Mouse (Mus musculus): ENCODE measurements around the gene Phldb3. TPM values are rescaled to one million over a fixed set of nuclear protein-coding genes. Genes with fewer than 3 reads are reported as not detected.

Gene Phldb3
- not detected in 2 replicates for polyA plus RNA-seq (2016; fragmentation: Nextera tagmentation; extraction: Ambion mirVana)

DNA sequence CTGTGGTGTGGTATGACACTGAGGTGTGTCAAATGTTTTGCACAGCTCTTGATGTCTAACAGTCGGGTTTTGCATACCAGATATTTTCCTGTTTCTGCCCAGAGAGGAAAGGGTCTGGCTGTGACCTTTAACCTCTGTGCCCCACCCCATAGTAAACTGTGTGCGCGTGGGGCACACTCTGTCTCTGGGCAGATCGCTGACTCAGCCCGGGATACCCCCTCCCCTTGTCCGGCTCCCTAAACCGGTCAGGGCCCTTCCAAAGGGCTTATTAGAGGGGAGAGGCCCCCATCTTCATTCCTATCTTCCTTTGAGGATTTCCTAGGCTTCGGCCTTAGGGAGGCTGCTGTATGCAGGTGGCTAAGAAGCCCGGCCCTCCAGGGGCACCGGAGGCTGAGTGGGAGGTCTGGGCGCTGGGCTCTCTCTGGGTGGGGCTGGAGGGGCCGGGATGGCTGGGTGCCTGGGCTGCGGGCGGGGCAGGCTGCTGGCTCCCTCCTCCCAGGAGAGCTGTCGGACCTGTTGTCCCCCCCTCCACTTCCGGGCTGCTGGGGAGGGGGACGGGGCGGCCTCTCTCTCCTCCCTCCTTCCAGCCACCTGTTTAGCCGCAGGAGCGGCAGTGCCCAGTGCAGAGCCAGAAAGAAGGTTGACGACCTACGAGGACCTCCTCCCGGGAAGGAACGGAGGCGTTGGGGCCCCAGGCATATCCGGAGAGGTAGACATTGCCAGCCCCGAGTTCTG, at the start of gene Phldb3:
Phldb3 (plus strand) TSS at position 620 of the 735 bp plus-strand sequence.
- 3% methylated on average over 27 of the region's 27 CpGs for WGBS
- Histone ChIP-seq H3K36me3 (no peaks in the 10 kb centered on the region), H3K9me3 (no peaks in the 10 kb centered on the region), H3K27ac (peak within 1 kb of the TSS; percentile 44; the same call in 1 of the 2 replicates), H3K4me3 (peak within 1 kb of the TSS; percentile 64), H3K4me1 (peaks cover 25% of the 10 kb centered on the region), H3K27me3 (ENCODE audit: insufficient read depth, poor library complexity, severe bottlenecking) (peaks cover 66% of the 10 kb centered on the region)
- no peak for DNase-seq (ENCODE audit: low spot score)

GRCm38 (mm10) chr7:24561450-24561849, 49.1 kb upstream of the Phldb3 start:
- WGBS, result 82% methylated on average over 4 of the region's 4 CpGs
- no peaks in the 10 kb centered on the region for H3K9me3 ChIP-seq
- no peak for DNase-seq (ENCODE audit: low spot score)
- H3K36me3 ChIP-seq, result peaks cover 76% of the 10 kb centered on the region
- H3K4me3 ChIP-seq, result no peak overlapping the region
- H3K4me1 ChIP-seq, result no peaks in the 10 kb centered on the region
- no peaks in the 10 kb centered on the region for H3K27me3 ChIP-seq (ENCODE audit: insufficient read depth, poor library complexity, severe bottlenecking)
- H3K27ac ChIP-seq, result no peak overlapping the region

DNA sequence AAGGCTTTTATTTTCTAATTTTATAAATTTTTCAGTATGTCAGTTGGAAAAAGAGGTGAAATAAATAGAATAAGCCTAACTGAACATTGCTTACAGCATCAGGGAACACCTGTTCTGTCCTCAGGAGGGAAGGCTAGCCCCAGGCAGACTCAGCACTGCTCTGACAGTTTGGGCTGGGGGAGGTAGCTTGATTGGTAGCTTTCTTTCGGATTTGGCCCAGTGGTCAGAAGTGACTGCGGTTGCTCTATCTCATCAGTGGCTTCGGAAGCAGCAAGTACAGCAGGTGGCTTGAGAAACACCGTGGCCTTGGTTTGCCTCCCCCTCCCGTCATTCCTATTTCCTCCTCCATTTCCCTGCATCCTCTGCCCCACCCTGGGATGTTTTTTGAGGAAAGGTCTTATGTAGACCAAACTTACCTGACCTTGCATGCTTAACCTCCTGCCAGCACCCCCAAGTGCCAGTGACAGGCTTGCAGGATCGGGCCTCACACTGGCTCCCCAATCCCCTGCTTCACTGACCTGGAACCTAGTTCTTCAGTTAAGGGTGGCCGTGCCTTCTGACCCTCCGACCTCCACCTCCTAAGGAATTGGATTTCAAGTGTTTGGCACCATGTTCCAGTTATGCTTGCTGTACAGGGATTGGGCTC, 47.2 kb upstream of the Phldb3 start:
- Histone ChIP-seq H3K27me3 (ENCODE audit: insufficient read depth, poor library complexity, severe bottlenecking) (no peaks in the 10 kb centered on the region), H3K36me3 (peaks cover 84% of the 10 kb centered on the region), H3K27ac (no peak overlapping the region), H3K4me3 (no peak overlapping the region), H3K9me3 (no peaks in the 10 kb centered on the region), H3K4me1 (no peaks in the 10 kb centered on the region)
- DNase-seq (ENCODE audit: low spot score), result no peak
- WGBS, result 90% methylated on average over 8 of the region's 8 CpGs

- no peaks in the 10 kb centered on the region for H3K9me3 ChIP-seq
- H3K27me3 ChIP-seq (ENCODE audit: insufficient read depth, poor library complexity, severe bottlenecking), result no peaks in the 10 kb centered on the region
- no peak overlapping the region for H3K4me3 ChIP-seq
- no peaks in the 10 kb centered on the region for H3K4me1 ChIP-seq
- 85% methylated on average over 4 of the region's 4 CpGs for WGBS
- no peak overlapping the region for H3K27ac ChIP-seq
- no peak for DNase-seq (ENCODE audit: low spot score)
- H3K36me3 ChIP-seq, result peaks cover 85% of the 10 kb centered on the region
Measured at GRCm38 (mm10) chr7:24563837-24564206, 46.7 kb upstream of the Phldb3 start.

DNA sequence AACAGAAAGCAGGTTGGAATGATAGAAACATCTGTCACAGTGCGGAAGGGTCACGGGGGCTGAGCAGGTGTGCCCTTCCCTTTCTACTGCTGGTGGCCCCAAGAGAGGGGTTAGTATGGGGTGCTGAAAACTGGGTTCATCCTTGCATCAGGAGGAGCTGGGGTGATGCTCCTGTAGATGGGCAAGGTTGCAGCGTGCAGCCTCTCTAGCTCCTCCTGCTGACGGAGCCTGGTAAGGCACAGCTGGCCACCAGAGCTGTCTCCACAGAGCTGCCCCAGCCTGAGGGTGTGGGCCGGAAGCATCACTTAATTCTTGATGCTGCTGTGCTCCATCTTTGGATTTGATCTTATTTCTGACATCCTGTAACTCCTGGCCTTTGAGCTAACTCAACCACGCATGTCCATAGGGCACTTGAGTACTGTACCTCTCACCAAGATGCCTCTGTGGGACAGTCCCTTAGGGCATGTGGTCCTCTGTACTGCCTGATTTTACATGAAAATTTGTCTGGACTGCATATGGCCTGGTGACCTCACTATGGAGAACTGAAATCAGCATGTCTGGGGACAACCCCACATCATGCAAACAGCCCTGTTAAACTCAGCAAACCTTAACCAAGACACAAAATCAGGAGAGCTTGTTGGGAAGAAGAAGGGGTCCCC, 45.8 kb upstream of the Phldb3 start:
- 58% methylated on average over 6 of the region's 6 CpGs for WGBS

DNA sequence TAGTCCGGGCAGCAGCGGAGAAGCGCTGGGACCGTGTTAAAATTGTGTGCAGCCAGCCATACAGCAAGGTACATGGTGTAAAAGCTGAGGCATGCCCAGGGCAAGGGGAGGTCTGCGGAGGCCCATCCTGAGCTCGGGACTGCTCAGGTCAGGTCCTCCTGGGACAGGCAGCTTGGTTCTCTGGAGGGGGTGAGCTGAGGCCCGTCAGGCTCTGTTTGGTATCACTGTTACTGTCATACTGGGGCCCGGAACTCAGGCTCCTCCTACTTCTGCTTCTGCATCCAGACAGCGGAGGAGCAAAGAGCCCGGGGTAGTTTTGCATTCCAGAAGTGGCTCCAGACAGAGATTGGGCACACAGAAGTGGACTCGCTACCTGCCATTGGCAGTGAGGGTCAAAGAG, 44.9 kb upstream of the Phldb3 start:
- Histone ChIP-seq H3K27me3 (ENCODE audit: insufficient read depth, poor library complexity, severe bottlenecking) (no peaks in the 10 kb centered on the region), H3K27ac (no peak overlapping the region), H3K4me3 (no peak overlapping the region), H3K4me1 (no peaks in the 10 kb centered on the region), H3K36me3 (peaks cover 78% of the 10 kb centered on the region), H3K9me3 (no peaks in the 10 kb centered on the region)
- DNase-seq (ENCODE audit: low spot score), result no peak
- WGBS, result 90% methylated on average over 11 of the region's 11 CpGs

More for the DNA sequence above, 45.8 kb upstream of the Phldb3 start:
- no peak overlapping the region for H3K4me3 ChIP-seq
- peaks cover 78% of the 10 kb centered on the region for H3K36me3 ChIP-seq
- DNase-seq (ENCODE audit: low spot score), result no peak
- no peaks in the 10 kb centered on the region for H3K4me1 ChIP-seq
- no peaks in the 10 kb centered on the region for H3K27me3 ChIP-seq (ENCODE audit: insufficient read depth, poor library complexity, severe bottlenecking)
- no peak overlapping the region for H3K27ac ChIP-seq
- no peaks in the 10 kb centered on the region for H3K9me3 ChIP-seq

GRCm38 (mm10) chr7:24566206-24566605, 44.4 kb upstream of the Phldb3 start:
- Histone ChIP-seq H3K9me3 (no peaks in the 10 kb centered on the region), H3K27me3 (ENCODE audit: insufficient read depth, poor library complexity, severe bottlenecking) (no peaks in the 10 kb centered on the region), H3K4me1 (no peaks in the 10 kb centered on the region), H3K4me3 (no peak overlapping the region), H3K36me3 (peaks cover 78% of the 10 kb centered on the region), H3K27ac (no peak overlapping the region)
- 88% methylated on average over 9 of the region's 9 CpGs for WGBS
- no peak for DNase-seq (ENCODE audit: low spot score)

GRCm38 (mm10) chr7:24568512-24568911, 42.1 kb upstream of the Phldb3 start:
- 92% methylated on average over 4 of the region's 4 CpGs for WGBS
- H3K9me3 ChIP-seq, result no peaks in the 10 kb centered on the region
- peaks cover 82% of the 10 kb centered on the region for H3K36me3 ChIP-seq

GRCm38 (mm10) chr7:24571071-24571470, 39.5 kb upstream of the Phldb3 start:
- Histone ChIP-seq H3K4me1 (peaks cover 6% of the 10 kb centered on the region; the same call in 1 of the 2 replicates), H3K27ac (no peak overlapping the region), H3K27me3 (ENCODE audit: insufficient read depth, poor library complexity, severe bottlenecking) (no peaks in the 10 kb centered on the region), H3K36me3 (peaks cover 63% of the 10 kb centered on the region), H3K9me3 (no peaks in the 10 kb centered on the region), H3K4me3 (no peak overlapping the region)
- WGBS, result 81% methylated on average over 4 of the region's 4 CpGs
- DNase-seq (ENCODE audit: low spot score), result no peak

More at GRCm38 (mm10) chr7:24568512-24568911, 42.1 kb upstream of the Phldb3 start:
- no peak overlapping the region for H3K4me3 ChIP-seq
- H3K27me3 ChIP-seq (ENCODE audit: insufficient read depth, poor library complexity, severe bottlenecking), result no peaks in the 10 kb centered on the region
- 0 out of 2 replicates have a peak, but pooled peaks cover 1% of the 10 kb centered on the region for H3K4me1 ChIP-seq
- DNase-seq (ENCODE audit: low spot score), result no peak
- no peak overlapping the region for H3K27ac ChIP-seq

GRCm38 (mm10) chr7:24572455-24572854, 38.1 kb upstream of the Phldb3 start:
- Histone ChIP-seq H3K4me3 (no peak overlapping the region), H3K9me3 (no peaks in the 10 kb centered on the region), H3K4me1 (peaks cover 6% of the 10 kb centered on the region; the same call in 1 of the 2 replicates), H3K27me3 (ENCODE audit: insufficient read depth, poor library complexity, severe bottlenecking) (no peaks in the 10 kb centered on the region), H3K27ac (no peak overlapping the region), H3K36me3 (peaks cover 49% of the 10 kb centered on the region)
- DNase-seq (ENCODE audit: low spot score), result no peak
- WGBS, result 56% methylated on average over 5 of the region's 5 CpGs

DNA sequence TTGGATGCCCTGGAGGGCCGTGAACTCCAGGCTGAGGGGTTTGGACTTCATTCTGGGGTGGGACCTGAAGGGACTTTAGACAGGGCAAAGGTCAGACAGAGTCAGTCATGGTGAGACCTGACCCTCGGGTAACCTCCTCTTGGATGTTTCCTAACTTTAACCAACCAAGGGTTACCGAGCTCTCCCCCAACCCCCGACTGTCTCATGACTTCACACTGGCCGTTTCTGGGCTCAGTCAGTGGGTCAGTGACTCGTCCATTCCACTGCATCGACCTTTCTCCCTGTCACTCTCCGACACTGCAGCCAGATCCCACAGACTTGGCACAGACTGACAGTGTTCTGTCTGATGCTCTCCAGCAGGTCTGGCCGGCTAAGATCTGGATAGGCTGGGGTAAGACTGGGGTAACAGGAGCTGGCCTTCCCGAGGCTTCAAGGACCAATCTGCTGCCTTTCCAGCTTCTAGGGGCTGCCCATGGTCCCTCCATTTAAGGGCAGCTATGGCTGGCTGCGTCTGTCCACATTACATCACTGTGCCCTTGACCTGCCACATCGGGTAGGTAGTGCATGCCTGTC, 36.3 kb upstream of the Phldb3 start:
- 62% methylated on average over 12 of the region's 12 CpGs for WGBS
- peaks cover 37% of the 10 kb centered on the region for H3K36me3 ChIP-seq
- H3K4me1 ChIP-seq, result peaks cover 6% of the 10 kb centered on the region; the same call in 1 of the 2 replicates
- H3K27ac ChIP-seq, result no peak overlapping the region
- H3K9me3 ChIP-seq, result no peaks in the 10 kb centered on the region
- DNase-seq (ENCODE audit: low spot score), result no peak
- H3K27me3 ChIP-seq (ENCODE audit: insufficient read depth, poor library complexity, severe bottlenecking), result no peaks in the 10 kb centered on the region
- H3K4me3 ChIP-seq, result no peak overlapping the region

DNA sequence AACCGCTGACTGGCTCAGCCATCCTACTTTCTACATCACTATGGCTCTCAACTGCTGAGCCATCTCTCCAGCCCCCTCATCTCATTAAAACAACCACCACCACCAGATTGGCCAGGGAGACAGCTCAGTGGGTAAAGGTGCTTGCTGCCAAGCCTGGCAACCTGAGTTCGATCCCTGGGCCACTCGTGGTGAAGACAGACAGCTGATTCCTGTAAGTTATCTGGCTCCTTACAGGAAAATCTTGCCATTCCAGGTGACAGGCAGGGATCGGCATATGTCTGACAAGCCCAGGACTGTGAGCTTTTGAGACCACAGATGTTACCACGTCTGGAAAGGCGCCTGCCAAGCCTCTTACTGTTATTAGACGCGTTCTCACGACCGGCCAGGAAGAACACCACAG, 32.8 kb upstream of the Phldb3 start:
- H3K4me3 ChIP-seq, result no peak overlapping the region
- H3K27ac ChIP-seq, result no peak overlapping the region
- peaks cover 6% of the 10 kb centered on the region for H3K36me3 ChIP-seq
- H3K4me1 ChIP-seq, result peaks cover 6% of the 10 kb centered on the region; the same call in 1 of the 2 replicates
- no peaks in the 10 kb centered on the region for H3K9me3 ChIP-seq
- H3K27me3 ChIP-seq (ENCODE audit: insufficient read depth, poor library complexity, severe bottlenecking), result no peaks in the 10 kb centered on the region
- WGBS, result 89% methylated on average over 10 of the region's 10 CpGs
- DNase-seq (ENCODE audit: low spot score), result no peak

DNA sequence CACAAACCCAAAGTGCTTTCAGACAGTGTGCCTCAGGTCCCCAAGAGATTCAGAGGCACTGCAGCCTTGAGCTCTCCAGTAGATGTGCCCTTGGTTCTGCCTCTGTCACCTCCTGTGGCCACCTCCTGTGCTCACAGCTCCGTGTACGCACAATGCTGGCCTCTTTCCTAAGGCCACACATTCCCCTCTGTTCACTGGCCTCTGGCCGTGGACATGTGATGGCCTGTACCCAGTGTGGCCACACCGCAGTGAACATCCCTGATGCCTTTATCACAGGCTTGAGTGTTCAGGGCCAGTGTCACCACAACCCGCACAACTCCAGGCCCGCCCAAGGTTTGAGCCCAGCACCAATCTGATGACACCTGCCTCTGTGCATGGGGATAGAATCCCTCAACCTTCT, 25.7 kb upstream of the Phldb3 start:
- Histone ChIP-seq H3K36me3 (no peaks in the 10 kb centered on the region), H3K27me3 (ENCODE audit: insufficient read depth, poor library complexity, severe bottlenecking) (peaks cover 45% of the 10 kb centered on the region), H3K9me3 (no peaks in the 10 kb centered on the region), H3K4me3 (no peak overlapping the region), H3K4me1 (peaks cover 10% of the 10 kb centered on the region), H3K27ac (no peak overlapping the region)
- WGBS, result 86% methylated on average over 6 of the region's 6 CpGs
- DNase-seq (ENCODE audit: low spot score), result no peak
